Mouse (Mus musculus) midbrain, embryonic 15.5 days (tissue): ENCODE results near the gene Wdr90. TPM values are rescaled to one million over a fixed set of nuclear protein-coding genes. Genes with fewer than 3 reads are reported as not detected.

Source experiments
- ATAC-seq: fragments of 200-750 bp; cut with Nextera tagmentation; replicated peaks from 2 replicates; pipeline ENCODE4 v1.8.0; 2017; ENCODE audit warnings: moderate TSS enrichment
- H3K27ac ChIP-seq: fragments of 300-500 bp; sonication (generic); 2 replicates; pipeline ENCODE4 v1.5.1; 2015; ENCODE audit warnings: mild to moderate bottlenecking, inconsistent platforms
- H3K27me3 ChIP-seq: fragments of 300-500 bp; sonication (generic); replicated peaks from 2 replicates; pipeline ENCODE4 v1.6.1; 2015; ENCODE audit warnings: inconsistent platforms
- H3K36me3 ChIP-seq: fragments of 300-500 bp; sonication (generic); replicated peaks from 2 replicates; pipeline ENCODE4 v1.6.1; 2015; ENCODE audit warnings: inconsistent platforms
- H3K4me1 ChIP-seq: fragments of 300-500 bp; sonication (generic); 2 replicates; pipeline ENCODE4 v1.6.1; 2015; ENCODE audit warnings: inconsistent platforms
- H3K4me2 ChIP-seq: fragments of 300-500 bp; sonication (generic); 2 replicates; pipeline ENCODE4 v1.6.1; 2015; ENCODE audit warnings: inconsistent platforms, mild to moderate bottlenecking, moderate library complexity
- H3K4me3 ChIP-seq: fragments of 300-500 bp; sonication (generic); 2 replicates; pipeline ENCODE4 v1.5.1; 2015; ENCODE audit warnings: mild to moderate bottlenecking, inconsistent platforms
- H3K9ac ChIP-seq: fragments of 300-500 bp; sonication (generic); 2 replicates; pipeline ENCODE4 v1.6.1; 2015; ENCODE audit warnings: mild to moderate bottlenecking, inconsistent platforms
- H3K9me3 ChIP-seq: fragments of 300-500 bp; sonication (generic); 2 replicates; pipeline ENCODE4 v1.6.1; 2016; ENCODE audit warnings: inconsistent platforms
- WGBS: fragments of 180-500 bp; shearing (Covaris S2); methylation state at CpG from one replicate; pipeline ENCODE4 v1.1.7; 2015; ENCODE audit warnings: mixed read lengths; 5-methylcytosine and 5-hydroxymethylcytosine counted together
- polyA plus RNA-seq: library from polyadenylated mRNA; unstranded; fragments of >200 nt; fragmentation: Nextera tagmentation; extraction: Ambion mirVana; gene quantifications from 2 replicates; pipeline ENCODE4 v1.2.1, GENCODE M21; 2015

Gene Wdr90
- polyA plus RNA-seq, 1 experiment from 2014 or later = 23.3 TPM

GRCm38 (mm10) chr17:25866172-25866571 is 4.9 kb upstream of the Wdr90 start:
- no peaks in the 10 kb centered on the region for H3K27me3 ChIP-seq
- H3K4me3 ChIP-seq = no peak overlapping the region
- peaks cover 22% of the 10 kb centered on the region for H3K4me1 ChIP-seq
- no peaks in the 10 kb centered on the region for H3K36me3 ChIP-seq
- no peak for ATAC-seq
- H3K9ac ChIP-seq = no peak overlapping the region
- H3K27ac ChIP-seq = no peak overlapping the region
- H3K9me3 ChIP-seq = no peaks in the 10 kb centered on the region
- no peak overlapping the region for H3K4me2 ChIP-seq
- WGBS = 95% methylated on average over 3 of the region's 3 CpGs

GRCm38 (mm10) chr17:25865288-25865687 is 4.0 kb upstream of the Wdr90 start:
- no peak overlapping the region for H3K9ac ChIP-seq
- no peak overlapping the region for H3K4me3 ChIP-seq
- no peaks in the 10 kb centered on the region for H3K9me3 ChIP-seq
- no peak overlapping the region for H3K4me2 ChIP-seq
- no peaks in the 10 kb centered on the region for H3K36me3 ChIP-seq
- no peak for ATAC-seq
- no peak overlapping the region for H3K27ac ChIP-seq
- peaks cover 30% of the 10 kb centered on the region for H3K4me1 ChIP-seq
- no peaks in the 10 kb centered on the region for H3K27me3 ChIP-seq
- 91% methylated on average over 11 of the region's 11 CpGs for WGBS

GRCm38 (mm10) chr17:25864311-25864710 is 3.0 kb upstream of the Wdr90 start:
- no peak for ATAC-seq

GRCm38 (mm10) chr17:25863681-25864080 is 2.4 kb upstream of the Wdr90 start:
- no peak overlapping the region for H3K27ac ChIP-seq
- H3K36me3 ChIP-seq = no peaks in the 10 kb centered on the region
- H3K9me3 ChIP-seq = no peaks in the 10 kb centered on the region
- H3K4me1 ChIP-seq = peaks cover 28% of the 10 kb centered on the region
- H3K27me3 ChIP-seq = no peaks in the 10 kb centered on the region
- 87% methylated on average over 6 of the region's 6 CpGs for WGBS
- H3K9ac ChIP-seq = no peak overlapping the region
- ATAC-seq = no peak
- no peak overlapping the region for H3K4me2 ChIP-seq
- H3K4me3 ChIP-seq = no peak overlapping the region

More at GRCm38 (mm10) chr17:25864311-25864710, 3.0 kb upstream of the Wdr90 start:
- Histone ChIP-seq H3K36me3 (no peaks in the 10 kb centered on the region), H3K4me2 (no peak overlapping the region), H3K27me3 (no peaks in the 10 kb centered on the region), H3K9me3 (no peaks in the 10 kb centered on the region), H3K27ac (no peak overlapping the region), H3K4me3 (no peak overlapping the region), H3K9ac (no peak overlapping the region), H3K4me1 (peaks cover 32% of the 10 kb centered on the region)
- 89% methylated on average over 14 of the region's 14 CpGs for WGBS

- H3K9me3 ChIP-seq = no peaks in the 10 kb centered on the region
- H3K27ac ChIP-seq = peak overlapping the region; percentile 83
- peak; percentile 43 for ATAC-seq
- no peaks in the 10 kb centered on the region for H3K27me3 ChIP-seq
- WGBS = 8% methylated on average over 6 of the region's 6 CpGs
- H3K4me3 ChIP-seq = peak overlapping the region; percentile 63
- H3K4me1 ChIP-seq = peaks cover 18% of the 10 kb centered on the region
- H3K36me3 ChIP-seq = no peaks in the 10 kb centered on the region
- peak overlapping the region; percentile 78 for H3K4me2 ChIP-seq
- H3K9ac ChIP-seq = peak overlapping the region; percentile 75
These were observed 657 bp upstream of the Wdr90 start for GRCm38 (mm10) chr17:25861704-25862612.

GRCm38 (mm10) chr17:25860229-25860628 is 1.1 kb downstream of the Wdr90 start:
- no peaks in the 10 kb centered on the region for H3K27me3 ChIP-seq
- no peaks in the 10 kb centered on the region for H3K9me3 ChIP-seq
- no peaks in the 10 kb centered on the region for H3K36me3 ChIP-seq
- peak overlapping the region; percentile 78 for H3K4me2 ChIP-seq
- no peak for ATAC-seq
- 92% methylated on average over 6 of the region's 6 CpGs for WGBS
- no peak overlapping the region for H3K9ac ChIP-seq
- 0 out of 2 replicates have a peak overlapping the region, but pooled peaks have one; percentile 63 for H3K4me3 ChIP-seq
- no peak overlapping the region for H3K27ac ChIP-seq
- H3K4me1 ChIP-seq = peaks cover 18% of the 10 kb centered on the region

GRCm38 (mm10) chr17:25844396-25844901 is 16.9 kb downstream of the Wdr90 start, which contains the start of gene Rhot2:
TSS of gene Rhot2 (minus strand) at chr17:25844851.
- 2% methylated on average over 21 of the region's 21 CpGs for WGBS
- peaks cover 26% of the 10 kb centered on the region for H3K36me3 ChIP-seq
- ATAC-seq = peak; percentile 94

GRCm38 (mm10) chr17:25843636-25844395 is 17.5 kb downstream of the Wdr90 start:
- Histone ChIP-seq H3K9ac (peak overlapping the region; percentile 80), H3K4me3 (peak overlapping the region; percentile 87), H3K27ac (peak overlapping the region; percentile 74), H3K9me3 (no peaks in the 10 kb centered on the region), H3K4me2 (peak overlapping the region; percentile 90), H3K36me3 (peaks cover 29% of the 10 kb centered on the region), H3K27me3 (no peaks in the 10 kb centered on the region), H3K4me1 (peaks cover 18% of the 10 kb centered on the region)
- peak; percentile 27 for ATAC-seq
- WGBS = 4% methylated on average over 38 of the region's 38 CpGs

More at GRCm38 (mm10) chr17:25844396-25844901, 16.9 kb downstream of the Wdr90 start, which contains the start of gene Rhot2:
- no peaks in the 10 kb centered on the region for H3K27me3 ChIP-seq
- peak within 1 kb of the TSS; percentile 74 for H3K27ac ChIP-seq
- H3K4me2 ChIP-seq = peak within 1 kb of the TSS; percentile 90
- peak within 1 kb of the TSS; percentile 87 for H3K4me3 ChIP-seq
- peak within 1 kb of the TSS; percentile 80 for H3K9ac ChIP-seq
- H3K4me1 ChIP-seq = peaks cover 18% of the 10 kb centered on the region
- H3K9me3 ChIP-seq = no peaks in the 10 kb centered on the region

GRCm38 (mm10) chr17:25843122-25843521 is 18.2 kb downstream of the Wdr90 start:
- ATAC-seq = no peak
- Histone ChIP-seq H3K4me3 (peak overlapping the region; percentile 87), H3K36me3 (peaks cover 29% of the 10 kb centered on the region), H3K27ac (no peak overlapping the region), H3K9ac (peak overlapping the region; percentile 23; the same call in 1 of the 2 replicates), H3K4me1 (peaks cover 20% of the 10 kb centered on the region), H3K9me3 (no peaks in the 10 kb centered on the region), H3K4me2 (peak overlapping the region; percentile 90), H3K27me3 (no peaks in the 10 kb centered on the region)
- WGBS = 89% methylated on average over 4 of the region's 4 CpGs

- WGBS = 78% methylated on average over 3 of the region's 3 CpGs
- Histone ChIP-seq H3K4me1 (peaks cover 26% of the 10 kb centered on the region), H3K4me2 (no peak overlapping the region), H3K9me3 (no peaks in the 10 kb centered on the region), H3K27ac (no peak overlapping the region), H3K27me3 (no peaks in the 10 kb centered on the region), H3K36me3 (peaks cover 29% of the 10 kb centered on the region), H3K4me3 (no peak overlapping the region), H3K9ac (no peak overlapping the region)
- no peak for ATAC-seq
These were observed 18.8 kb downstream of the Wdr90 start for GRCm38 (mm10) chr17:25842509-25842908.

GRCm38 (mm10) chr17:25841117-25841880 is 20.0 kb downstream of the Wdr90 start, which contains the start of gene Gm20683:
TSS of gene Gm20683 (minus strand) at chr17:25841763.
- Histone ChIP-seq H3K4me3 (no peak within 1 kb of the TSS), H3K36me3 (peaks cover 29% of the 10 kb centered on the region), H3K4me1 (peaks cover 38% of the 10 kb centered on the region), H3K27me3 (no peaks in the 10 kb centered on the region), H3K9ac (no peak within 1 kb of the TSS), H3K9me3 (no peaks in the 10 kb centered on the region), H3K4me2 (no peak within 1 kb of the TSS), H3K27ac (no peak within 1 kb of the TSS)
- no peak for ATAC-seq
- WGBS = 96% methylated on average over 22 of the region's 22 CpGs
